Mouse (Mus musculus): ENCODE data around the gene Sirpa.

Sirpa gene

DNA sequence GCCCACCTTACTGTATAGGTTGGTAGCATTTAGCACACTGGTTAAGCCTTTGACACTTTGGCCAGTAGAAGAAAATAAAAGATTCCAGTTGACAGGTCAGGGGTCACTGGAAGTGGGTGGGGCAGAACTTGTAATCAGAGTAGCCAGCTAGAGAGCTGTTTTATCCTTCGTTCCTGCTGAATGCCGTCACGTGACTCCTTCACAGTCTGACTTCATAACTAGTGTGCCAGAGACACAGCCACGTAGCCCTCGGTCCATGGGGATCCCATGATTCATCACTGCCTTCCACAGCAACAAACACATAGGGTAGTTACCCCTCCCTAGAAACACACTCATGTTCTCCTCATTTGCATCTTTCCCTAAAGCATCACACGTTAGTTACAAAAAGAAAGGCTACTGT lies 11.4 kb downstream of the Sirpa start:
- no peak for DNase-seq (ENCODE audit: extremely low read depth, insufficient read length, low spot score)

DNA sequence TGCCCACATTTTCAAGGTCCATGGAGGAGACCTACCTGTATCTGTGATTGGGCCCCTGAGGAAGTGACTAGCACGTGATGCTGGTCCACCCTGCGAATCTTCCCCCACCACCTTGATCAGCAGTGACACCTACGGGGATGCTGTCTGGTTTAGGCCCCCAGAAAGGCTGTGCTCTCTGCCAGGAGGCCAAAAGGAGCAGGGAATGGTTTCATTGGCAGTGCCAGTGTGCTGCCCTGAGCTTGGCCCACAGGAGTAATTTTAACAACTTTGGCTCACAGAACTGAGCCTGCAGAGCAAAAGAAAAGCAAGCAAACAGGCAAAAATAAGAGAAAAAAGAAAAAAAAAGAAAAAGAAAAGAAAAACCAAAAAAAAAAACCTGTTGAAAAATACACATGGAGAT lies 13.2 kb downstream of the Sirpa start:
- no peak for DNase-seq (ENCODE audit: extremely low read depth, insufficient read length, low spot score)

DNA sequence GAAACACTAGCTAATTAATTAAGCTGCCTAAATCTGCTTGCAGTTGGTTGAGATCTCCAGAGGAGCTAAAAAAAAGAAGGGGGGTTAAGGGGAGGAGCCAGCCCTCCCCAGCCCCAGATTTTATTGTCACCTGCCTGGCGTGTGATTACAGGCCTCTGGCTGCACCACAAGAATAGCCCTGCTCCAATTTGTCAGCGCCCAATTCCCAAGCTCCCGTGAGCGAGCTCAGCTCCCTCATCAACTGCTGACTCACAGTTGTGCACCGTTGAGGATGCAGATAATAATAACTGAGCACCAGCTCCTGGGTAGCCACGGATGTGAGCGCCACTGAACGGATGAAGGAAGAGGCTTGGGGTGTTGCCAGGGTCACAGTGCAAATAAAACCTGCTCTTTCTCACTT lies 13.6 kb downstream of the Sirpa start:
- no peak for DNase-seq (ENCODE audit: extremely low read depth, insufficient read length, low spot score)

GRCm38 (mm10) chr2:129606899-129607298 lies 14.3 kb downstream of the Sirpa start:
- DNase-seq (ENCODE audit: extremely low read depth, insufficient read length, low spot score): no peak

DNA sequence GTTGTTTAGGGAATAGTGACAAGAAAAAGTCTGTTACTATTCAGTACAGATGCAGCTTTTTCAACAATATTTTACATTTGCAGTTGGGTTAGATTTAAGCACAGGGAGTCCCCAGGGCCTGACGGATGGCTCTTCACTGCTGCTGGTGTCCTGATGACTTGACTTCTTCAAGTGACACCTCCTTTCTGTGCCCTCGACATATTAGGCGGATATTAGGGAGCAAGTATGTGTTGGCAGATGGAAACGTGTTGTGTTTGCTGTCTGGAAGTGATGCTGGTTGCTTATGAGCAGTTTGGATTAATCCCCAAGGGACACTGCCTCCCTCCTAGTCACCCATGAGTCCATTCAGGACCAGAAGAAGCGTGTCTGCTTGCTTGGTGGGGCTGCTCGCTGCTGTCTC lies 21.3 kb downstream of the Sirpa start:
- DNase-seq (ENCODE audit: extremely low read depth, insufficient read length, low spot score): no peak

DNA sequence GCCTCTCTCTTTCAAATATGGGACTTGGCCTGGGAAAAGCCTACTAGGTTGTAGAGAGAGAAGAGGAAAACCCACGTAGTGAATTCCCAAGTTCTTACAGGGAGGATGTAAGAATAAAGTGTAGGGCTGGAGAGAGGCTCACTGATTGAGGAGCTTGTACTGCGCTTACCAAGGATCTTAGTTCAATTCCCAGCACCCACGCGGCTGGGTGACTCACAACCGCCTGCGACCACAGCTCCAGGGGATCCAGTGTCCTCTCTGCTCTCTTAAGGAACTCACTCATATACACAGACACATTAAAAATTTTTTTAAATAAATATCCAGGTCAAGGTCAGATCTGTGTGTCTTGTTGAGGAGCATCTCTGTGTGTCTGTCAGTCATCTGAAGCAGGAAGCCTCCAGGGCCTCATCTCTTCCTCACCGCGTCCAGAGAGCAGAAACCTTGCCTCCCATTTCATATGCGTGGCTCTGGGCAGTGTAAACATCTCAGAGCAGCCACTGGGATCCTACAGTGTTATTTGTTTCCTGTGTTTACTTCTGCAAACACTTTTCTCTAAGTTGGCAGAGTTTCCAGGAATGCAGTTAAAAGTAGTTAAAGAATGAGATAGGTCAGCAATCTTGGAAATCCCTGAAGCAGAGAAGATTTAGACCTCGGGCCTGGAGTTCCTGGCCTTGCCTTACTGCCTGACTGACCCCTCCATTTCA lies 22.0 kb downstream of the Sirpa start:
- no peak for DNase-seq (ENCODE audit: extremely low read depth, insufficient read length, low spot score)

GRCm38 (mm10) chr2:129620148-129620547 lies 27.5 kb downstream of the Sirpa start:
- no peak for DNase-seq (ENCODE audit: extremely low read depth, insufficient read length, low spot score)

DNA sequence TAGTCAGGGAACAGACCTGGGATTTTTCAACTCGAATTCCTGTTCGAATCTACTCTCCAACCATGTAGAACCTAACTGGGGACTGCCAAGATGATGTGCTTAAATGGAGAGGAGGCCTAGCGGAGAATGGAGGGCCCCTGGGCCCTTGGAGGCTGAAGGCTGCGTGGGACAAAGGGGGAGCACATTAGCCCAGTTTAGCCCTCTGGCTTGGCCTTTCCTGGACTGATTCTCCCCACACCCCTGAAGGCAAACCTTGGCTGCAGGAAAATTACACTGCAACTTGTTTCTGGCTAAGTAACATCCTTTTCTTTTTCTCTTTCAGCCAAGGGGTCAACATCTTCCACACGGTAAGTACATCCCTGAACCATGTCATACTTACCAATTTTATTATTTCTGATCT lies 28.2 kb downstream of the Sirpa start:
- DNase-seq (ENCODE audit: extremely low read depth, insufficient read length, low spot score): no peak

GRCm38 (mm10) chr2:129621654-129622490 lies 29.2 kb downstream of the Sirpa start:
- no peak for DNase-seq (ENCODE audit: extremely low read depth, insufficient read length, low spot score)

GRCm38 (mm10) chr2:129622918-129623317 lies 30.3 kb downstream of the Sirpa start:
- no peak for DNase-seq (ENCODE audit: extremely low read depth, insufficient read length, low spot score)

DNA sequence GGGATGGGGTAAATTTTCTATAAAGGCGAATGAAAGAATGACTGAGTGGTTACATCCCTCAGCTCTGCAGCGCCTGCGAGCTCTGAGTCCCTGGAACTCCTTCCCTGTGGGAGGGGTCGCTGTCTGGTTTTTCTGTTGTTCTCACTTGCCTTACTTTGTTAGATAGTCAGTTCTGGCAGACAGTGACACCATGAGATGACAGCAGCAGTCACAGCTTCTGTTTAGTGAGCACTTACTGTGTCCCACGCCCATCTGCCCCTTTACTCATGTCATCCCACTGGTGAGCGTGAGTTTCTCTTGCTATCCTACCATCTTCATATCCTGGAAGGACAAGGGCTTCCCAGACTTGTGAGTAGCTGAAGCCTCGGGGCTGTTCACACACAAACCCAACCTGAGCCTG lies 31.1 kb downstream of the Sirpa start:
- no peak for DNase-seq (ENCODE audit: extremely low read depth, insufficient read length, low spot score)

DNA sequence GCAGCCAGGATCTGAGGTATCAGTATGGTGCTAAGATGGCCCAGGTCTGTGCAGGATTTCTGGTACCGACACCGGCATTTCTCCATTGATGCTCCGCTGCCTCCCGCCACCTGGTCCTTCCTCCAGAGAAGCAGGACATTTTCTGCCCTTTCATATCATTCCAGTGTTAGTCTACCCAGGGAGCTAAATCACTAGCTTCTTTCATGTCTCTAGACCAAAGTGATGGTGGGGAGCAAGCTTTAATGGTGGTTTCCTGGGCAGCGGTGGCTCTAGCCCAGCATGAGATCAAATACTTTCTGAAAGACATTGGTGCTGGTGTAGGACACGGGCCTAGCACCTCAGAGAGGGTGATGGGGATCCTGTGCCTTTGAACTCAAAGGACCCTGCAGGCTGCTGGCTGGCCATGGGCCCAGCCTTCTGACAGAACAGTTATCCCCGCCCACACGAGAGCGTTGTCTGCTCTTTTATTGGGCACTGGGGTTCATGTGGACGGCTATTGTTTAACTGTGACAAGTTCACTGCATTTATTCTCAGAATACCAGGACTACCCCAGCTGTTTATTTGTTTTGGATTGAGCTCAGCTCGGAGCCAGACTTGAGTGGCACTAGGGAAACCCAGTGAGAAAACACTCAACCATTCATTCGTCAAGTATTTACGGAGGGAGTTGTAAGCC lies 31.7 kb downstream of the Sirpa start:
- DNase-seq (ENCODE audit: extremely low read depth, insufficient read length, low spot score): peak; percentile 16

GRCm38 (mm10) chr2:129624956-129625355 lies 32.3 kb downstream of the Sirpa start:
- peak; percentile 15 for DNase-seq (ENCODE audit: extremely low read depth, insufficient read length, low spot score)

GRCm38 (mm10) chr2:129625845-129626244 lies 33.2 kb downstream of the Sirpa start:
- DNase-seq (ENCODE audit: extremely low read depth, insufficient read length, low spot score): no peak

DNA sequence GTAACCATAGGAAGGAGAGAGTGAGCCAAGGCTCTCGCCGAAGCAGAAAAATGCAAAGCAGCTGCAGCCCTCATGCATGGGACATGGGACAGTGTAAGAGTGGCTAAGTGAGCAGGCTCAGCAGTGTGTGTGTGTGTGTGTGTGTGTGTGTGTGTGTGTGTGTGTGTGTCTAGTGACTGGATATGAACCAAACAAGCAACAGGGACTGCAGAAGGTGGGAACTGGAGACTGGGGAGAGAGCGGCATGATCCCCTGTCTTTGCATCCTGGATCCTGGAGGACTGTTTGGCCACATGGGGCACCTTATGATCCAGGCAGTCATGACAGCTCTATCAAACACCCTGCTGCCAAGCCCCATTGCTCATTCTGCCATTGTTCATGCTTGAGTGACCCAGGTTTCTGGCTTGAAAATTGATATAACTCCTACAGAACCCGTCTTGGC lies 34.0 kb downstream of the Sirpa start:
- no peak for DNase-seq (ENCODE audit: extremely low read depth, insufficient read length, low spot score)

- no peak for DNase-seq (ENCODE audit: extremely low read depth, insufficient read length, low spot score)
Observed at GRCm38 (mm10) chr2:129627133-129627532, 34.5 kb downstream of the Sirpa start.

DNA sequence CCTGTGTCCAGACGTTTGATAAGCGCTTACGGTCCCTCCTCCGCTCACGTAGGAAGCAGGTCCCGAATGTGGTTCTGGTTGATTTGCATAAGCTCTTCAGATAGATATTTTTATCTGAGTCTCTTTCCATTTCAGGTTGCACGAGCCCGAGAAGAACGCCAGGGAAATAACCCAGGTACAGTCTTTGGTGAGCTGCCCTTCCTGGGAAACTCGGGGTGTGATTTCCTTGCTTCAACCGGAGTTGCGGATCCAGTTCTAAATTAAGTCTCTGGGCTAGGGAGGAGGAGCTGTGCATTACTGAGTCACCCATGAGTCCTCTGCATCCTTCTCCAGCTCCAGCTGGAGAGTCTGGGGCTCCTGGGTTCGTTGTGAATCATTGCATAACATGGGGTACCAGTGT lies 35.2 kb downstream of the Sirpa start:
- no peak for DNase-seq (ENCODE audit: extremely low read depth, insufficient read length, low spot score)

DNA sequence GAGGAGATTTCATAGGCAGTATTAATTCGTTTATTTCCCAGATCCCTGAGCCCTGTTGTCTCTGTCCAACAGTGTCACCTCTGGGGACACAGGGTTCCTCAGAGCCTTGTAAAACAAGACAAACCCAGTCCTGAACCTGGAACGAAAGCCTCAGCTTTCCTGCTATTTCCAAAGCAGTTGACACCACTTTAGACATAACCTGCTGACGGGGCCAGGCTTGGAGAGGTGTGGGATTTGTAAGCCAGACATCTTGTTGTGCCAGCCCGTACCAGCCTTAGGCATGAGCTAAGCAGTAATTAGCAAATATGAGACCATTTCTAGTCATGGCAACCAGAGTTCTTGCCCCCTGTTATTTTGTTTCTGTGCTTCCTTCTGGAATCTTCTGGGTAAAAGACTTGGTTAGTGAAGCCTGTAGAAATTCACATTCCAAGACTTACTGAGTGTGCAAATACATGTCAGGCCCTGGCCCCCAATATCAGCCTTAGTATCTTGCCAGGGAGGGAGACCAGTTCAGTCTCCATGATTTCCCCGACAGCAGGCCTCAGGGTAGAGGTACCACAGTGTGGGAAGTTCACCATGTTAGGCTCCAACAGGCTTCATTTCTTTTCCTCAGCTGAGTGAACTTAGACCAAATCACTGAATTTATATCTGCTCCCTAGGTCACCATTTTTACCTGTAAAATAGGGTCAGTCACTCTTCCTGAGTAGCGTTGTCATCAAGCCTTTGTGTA lies 36.0 kb downstream of the Sirpa start:
- no peak for DNase-seq (ENCODE audit: extremely low read depth, insufficient read length, low spot score)

DNA sequence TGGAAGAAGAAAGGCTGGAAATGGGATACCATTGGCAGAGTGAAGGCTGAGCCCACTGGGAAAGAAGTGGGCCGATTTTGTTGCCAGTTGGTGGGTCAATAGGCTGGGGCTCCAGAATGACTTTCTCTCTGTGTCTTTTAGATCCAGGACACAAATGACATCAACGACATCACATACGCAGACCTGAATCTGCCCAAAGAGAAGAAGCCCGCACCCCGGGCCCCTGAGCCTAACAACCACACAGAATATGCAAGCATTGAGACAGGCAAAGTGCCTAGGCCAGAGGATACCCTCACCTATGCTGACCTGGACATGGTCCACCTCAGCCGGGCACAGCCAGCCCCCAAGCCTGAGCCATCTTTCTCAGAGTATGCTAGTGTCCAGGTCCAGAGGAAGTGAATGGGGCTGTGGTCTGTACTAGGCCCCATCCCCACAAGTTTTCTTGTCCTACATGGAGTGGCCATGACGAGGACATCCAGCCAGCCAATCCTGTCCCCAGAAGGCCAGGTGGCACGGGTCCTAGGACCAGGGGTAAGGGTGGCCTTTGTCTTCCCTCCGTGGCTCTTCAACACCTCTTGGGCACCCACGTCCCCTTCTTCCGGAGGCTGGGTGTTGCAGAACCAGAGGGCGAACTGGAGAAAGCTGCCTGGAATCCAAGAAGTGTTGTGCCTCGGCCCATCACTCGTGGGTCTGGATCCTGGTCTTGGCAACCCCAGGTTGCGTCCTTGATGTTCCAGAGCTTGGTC lies 37.3 kb downstream of the Sirpa start:
- DNase-seq (ENCODE audit: extremely low read depth, insufficient read length, low spot score): no peak

DNA sequence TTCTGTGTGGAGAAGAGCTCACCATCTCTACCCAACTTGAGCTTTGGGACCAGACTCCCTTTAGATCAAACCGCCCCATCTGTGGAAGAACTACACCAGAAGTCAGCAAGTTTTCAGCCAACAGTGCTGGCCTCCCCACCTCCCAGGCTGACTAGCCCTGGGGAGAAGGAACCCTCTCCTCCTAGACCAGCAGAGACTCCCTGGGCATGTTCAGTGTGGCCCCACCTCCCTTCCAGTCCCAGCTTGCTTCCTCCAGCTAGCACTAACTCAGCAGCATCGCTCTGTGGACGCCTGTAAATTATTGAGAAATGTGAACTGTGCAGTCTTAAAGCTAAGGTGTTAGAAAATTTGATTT lies 37.9 kb downstream of the Sirpa start:
- DNase-seq (ENCODE audit: extremely low read depth, insufficient read length, low spot score): no peak
